Mouse (Mus musculus) hindbrain, embryonic 16.5 days (tissue): ENCODE results near the gene Dtx3. TPM values are rescaled to one million over a fixed set of nuclear protein-coding genes. Genes with fewer than 3 reads are reported as not detected.

ENCODE experiments used
- ATAC-seq: fragments of 200-750 bp; cut with Nextera tagmentation; 2 replicates; pipeline ENCODE4 v1.8.0; 2017; ENCODE audit warnings: moderate TSS enrichment, moderate library complexity
- H3K27ac ChIP-seq: fragments of 300-500 bp; sonication (generic); 2 replicates; pipeline ENCODE4 v1.5.1; 2014; ENCODE audit warnings: low read depth, mild to moderate bottlenecking, control low read depth, low read length, moderate library complexity
- H3K27me3 ChIP-seq: fragments of 300-500 bp; sonication (generic); replicated peaks from 2 replicates; pipeline ENCODE4 v1.6.1; 2014; ENCODE audit warnings: low read length; ENCODE audit not compliant: control insufficient read depth, insufficient read depth
- H3K36me3 ChIP-seq: fragments of 300-500 bp; sonication (generic); 2 replicates; pipeline ENCODE4 v1.6.1; 2014; ENCODE audit warnings: mild to moderate bottlenecking, low read length, moderate library complexity, mixed read lengths; ENCODE audit not compliant: control insufficient read depth, insufficient read depth
- H3K4me1 ChIP-seq: fragments of 300-500 bp; sonication (generic); 2 replicates; pipeline ENCODE4 v1.6.1; 2014; ENCODE audit warnings: low read depth, low read length; ENCODE audit not compliant: control insufficient read depth, insufficient read depth
- H3K4me2 ChIP-seq: fragments of 300-500 bp; sonication (generic); 2 replicates; pipeline ENCODE4 v1.6.1; 2014; ENCODE audit warnings: mild to moderate bottlenecking, low read length, control low read depth, moderate library complexity
- H3K4me3 ChIP-seq: fragments of 300-500 bp; sonication (generic); 2 replicates; pipeline ENCODE4 v1.5.1; 2014; ENCODE audit warnings: mild to moderate bottlenecking, low read length, control low read depth, moderate library complexity
- H3K9ac ChIP-seq: fragments of 300-500 bp; sonication (generic); 2 replicates; pipeline ENCODE4 v1.6.1; 2014; ENCODE audit warnings: low read depth, mild to moderate bottlenecking, control low read depth, low read length, moderate library complexity
- H3K9me3 ChIP-seq: fragments of 300-500 bp; sonication (generic); 2 replicates; pipeline ENCODE4 v1.6.1; 2014; ENCODE audit warnings: mild to moderate bottlenecking, low read length, moderate library complexity; ENCODE audit not compliant: control insufficient read depth
- WGBS: fragments of 180-500 bp; shearing (Covaris S2); extraction: QIAGEN DNeasy Blood & Tissue Kit; methylation state at CpG from one replicate; pipeline ENCODE4 v1.1.7; 2014; 5-methylcytosine and 5-hydroxymethylcytosine counted together
- polyA plus RNA-seq: library from polyadenylated mRNA; unstranded; fragments of >200 nt; fragmentation: Nextera tagmentation; extraction: Ambion mirVana; gene quantifications from 2 replicates; pipeline ENCODE4 v1.2.1, GENCODE M21; 2015

Dtx3 gene
- 213 and 233 TPM in 2 replicates for polyA plus RNA-seq

DNA sequence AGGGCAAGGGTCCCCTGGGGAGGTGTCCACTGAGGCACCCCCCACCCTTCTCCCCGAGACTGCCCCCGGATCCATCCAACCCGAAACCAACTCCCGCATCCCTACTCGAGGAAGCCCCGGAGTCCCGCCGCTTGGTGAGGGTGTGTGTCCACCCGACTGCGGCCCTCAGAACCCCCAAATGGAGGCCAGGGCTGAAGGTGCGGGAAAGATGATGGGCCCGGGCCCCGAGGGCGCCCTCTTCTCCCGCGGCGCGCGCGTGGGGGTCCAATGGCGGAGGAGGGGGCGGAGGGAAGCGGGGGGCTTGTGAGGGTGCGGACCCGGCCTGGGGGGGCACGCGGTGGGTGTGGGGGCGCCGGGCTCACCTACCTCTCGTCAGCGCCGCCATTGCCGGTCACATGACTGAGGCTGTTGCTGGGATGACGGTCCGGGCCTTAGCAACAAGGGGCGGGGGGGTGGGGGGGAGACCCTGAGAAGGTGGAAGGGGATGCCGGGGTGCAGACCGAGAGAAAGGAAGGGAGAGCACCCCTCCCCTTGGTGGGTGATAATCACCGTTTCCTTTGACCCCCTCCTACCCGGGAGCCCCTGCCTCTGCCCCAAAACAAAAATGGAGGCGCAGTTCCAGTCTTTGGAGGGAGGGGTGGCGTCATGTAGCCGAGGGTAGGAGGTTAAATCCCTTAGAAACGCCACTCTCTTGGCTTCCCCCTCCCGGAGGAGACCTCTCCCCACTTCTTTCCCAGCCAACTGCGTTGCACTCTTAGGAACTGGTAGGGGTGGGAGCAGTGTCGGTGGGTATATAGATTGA, at the start of gene Dtx3:
Gene Dtx3 (minus strand): TSS at position 401 of the 802 bp plus-strand sequence.
- Histone ChIP-seq H3K27ac (peak within 1 kb of the TSS; percentile 90), H3K4me3 (peak within 1 kb of the TSS; percentile 80), H3K4me1 (peaks cover 17% of the 10 kb centered on the region), H3K36me3 (peaks cover 32% of the 10 kb centered on the region), H3K9me3 (no peaks in the 10 kb centered on the region), H3K27me3 (no peaks in the 10 kb centered on the region), H3K4me2 (peak within 1 kb of the TSS; percentile 65), H3K9ac (peak within 1 kb of the TSS; percentile 94)
- WGBS, result under 1% methylated on average over 32 of the region's 47 CpGs
- peak; percentile 69 for ATAC-seq

- Histone ChIP-seq H3K27ac (no peak overlapping the region), H3K36me3 (peaks cover 70% of the 10 kb centered on the region), H3K27me3 (no peaks in the 10 kb centered on the region), H3K9me3 (no peaks in the 10 kb centered on the region), H3K4me2 (no peak overlapping the region), H3K4me3 (no peak overlapping the region), H3K4me1 (no peaks in the 10 kb centered on the region), H3K9ac (no peak overlapping the region)
- ATAC-seq, result no peak
- 71% methylated on average over 18 of the region's 18 CpGs for WGBS
These were observed 42.8 kb upstream of the Dtx3 start for GRCm38 (mm10) chr10:127238241-127238824.

DNA sequence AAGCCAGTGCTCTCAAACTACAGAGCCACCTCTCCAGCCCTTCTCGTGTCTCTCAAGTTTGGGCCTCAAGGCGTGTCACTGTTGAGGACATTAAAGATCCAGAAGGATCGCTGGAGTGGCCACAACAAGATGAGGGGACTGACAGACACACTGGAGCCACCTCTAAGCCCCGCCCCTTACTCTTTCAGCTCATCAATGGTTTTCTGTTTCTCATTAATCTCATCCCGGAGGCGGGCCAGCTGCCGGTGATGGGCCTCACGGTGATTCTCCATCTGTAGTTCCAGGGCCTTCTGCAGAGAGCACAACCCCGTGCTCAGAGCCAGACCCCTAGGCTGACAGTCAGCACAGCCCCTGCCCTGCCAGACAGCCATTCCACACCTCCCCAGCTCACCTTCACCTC, 41.0 kb upstream of the Dtx3 start:
- Histone ChIP-seq H3K27ac (no peak overlapping the region), H3K9me3 (no peaks in the 10 kb centered on the region), H3K4me1 (no peaks in the 10 kb centered on the region), H3K4me3 (no peak overlapping the region), H3K9ac (no peak overlapping the region), H3K27me3 (no peaks in the 10 kb centered on the region), H3K4me2 (no peak overlapping the region), H3K36me3 (peaks cover 63% of the 10 kb centered on the region)
- WGBS, result 52% methylated on average over 9 of the region's 9 CpGs
- ATAC-seq, result no peak

DNA sequence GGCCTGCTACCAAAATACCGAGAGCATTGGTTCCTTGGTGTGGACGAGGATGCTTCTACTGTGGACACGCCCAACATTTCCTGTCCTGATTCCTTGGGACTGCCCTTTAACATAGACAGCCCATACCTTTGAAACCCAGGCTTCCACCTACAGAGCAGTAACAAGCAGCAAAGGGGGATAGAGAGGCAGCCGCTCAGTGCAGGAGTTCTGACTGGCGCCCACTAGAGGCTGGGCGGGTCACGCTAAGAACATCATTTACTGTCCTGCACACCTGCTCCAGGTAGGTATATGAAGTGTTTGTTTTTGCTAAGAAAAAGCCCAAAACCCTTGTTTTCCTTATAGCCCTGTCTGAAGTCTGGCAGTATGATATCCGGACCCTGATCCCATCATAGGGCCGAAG, 37.6 kb upstream of the Dtx3 start:
- Histone ChIP-seq H3K36me3 (peaks cover 58% of the 10 kb centered on the region), H3K4me2 (no peak overlapping the region), H3K9me3 (no peaks in the 10 kb centered on the region), H3K27ac (no peak overlapping the region), H3K27me3 (no peaks in the 10 kb centered on the region), H3K4me3 (no peak overlapping the region), H3K4me1 (no peaks in the 10 kb centered on the region), H3K9ac (no peak overlapping the region)
- ATAC-seq, result no peak
- WGBS, result 80% methylated on average over 9 of the region's 9 CpGs

DNA sequence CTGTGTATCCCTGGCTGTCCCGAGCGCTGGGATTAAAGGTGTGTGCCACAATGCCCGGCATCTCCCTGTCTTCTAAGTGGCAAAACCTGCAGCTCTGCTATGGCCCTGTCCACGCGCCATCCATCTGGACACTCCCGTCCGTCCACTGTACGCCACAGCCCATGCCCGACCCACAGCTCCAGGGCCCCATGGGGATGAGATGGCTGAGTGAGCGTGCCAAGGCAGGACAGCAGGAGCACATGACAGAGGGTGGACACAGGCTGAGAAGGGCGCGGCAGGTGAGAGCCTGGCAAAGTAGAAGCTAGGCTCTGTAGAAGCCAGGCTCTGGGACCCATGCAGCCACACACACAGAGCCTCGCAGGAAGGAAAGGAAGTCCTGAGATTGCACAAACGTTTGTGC, 36.2 kb upstream of the Dtx3 start:
- 82% methylated on average over 14 of the region's 14 CpGs for WGBS
- H3K36me3 ChIP-seq, result peaks cover 56% of the 10 kb centered on the region
- no peaks in the 10 kb centered on the region for H3K4me1 ChIP-seq
- H3K9ac ChIP-seq, result no peak overlapping the region
- H3K4me3 ChIP-seq, result no peak overlapping the region
- no peaks in the 10 kb centered on the region for H3K27me3 ChIP-seq
- H3K27ac ChIP-seq, result no peak overlapping the region
- H3K4me2 ChIP-seq, result no peak overlapping the region
- no peaks in the 10 kb centered on the region for H3K9me3 ChIP-seq
- no peak for ATAC-seq

DNA sequence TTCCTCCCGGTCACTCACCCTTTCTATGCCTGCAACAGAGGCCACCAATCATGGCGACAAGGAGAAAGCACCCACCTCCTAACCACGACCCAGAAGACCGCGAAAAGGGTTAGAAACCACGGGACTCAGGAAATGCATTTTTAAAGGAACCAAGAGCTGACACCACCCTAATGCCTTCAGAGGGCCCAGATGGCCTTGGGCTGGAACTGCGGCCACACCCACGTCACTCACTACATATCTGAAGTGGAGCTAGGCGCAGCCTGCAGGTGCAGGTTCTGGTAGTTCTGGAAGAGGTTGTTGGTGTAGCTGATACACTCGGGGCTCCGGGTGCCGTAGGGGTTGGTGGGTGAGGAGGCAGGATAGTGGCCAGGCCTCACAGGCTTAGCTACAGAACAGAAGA, 35.2 kb upstream of the Dtx3 start:
- Histone ChIP-seq H3K27ac (no peak overlapping the region), H3K27me3 (no peaks in the 10 kb centered on the region), H3K4me1 (no peaks in the 10 kb centered on the region), H3K9me3 (no peaks in the 10 kb centered on the region), H3K36me3 (peaks cover 47% of the 10 kb centered on the region), H3K9ac (no peak overlapping the region), H3K4me2 (no peak overlapping the region), H3K4me3 (no peak overlapping the region)
- WGBS, result 92% methylated on average over 12 of the region's 12 CpGs
- no peak for ATAC-seq

- Histone ChIP-seq H3K4me1 (no peaks in the 10 kb centered on the region), H3K36me3 (peaks cover 45% of the 10 kb centered on the region), H3K4me3 (no peak overlapping the region), H3K9me3 (no peaks in the 10 kb centered on the region), H3K4me2 (no peak overlapping the region), H3K9ac (no peak overlapping the region), H3K27ac (no peak overlapping the region), H3K27me3 (no peaks in the 10 kb centered on the region)
- ATAC-seq, result peak; percentile 54
- 27% methylated on average over 4 of the region's 4 CpGs for WGBS
These were observed 33.4 kb upstream of the Dtx3 start for GRCm38 (mm10) chr10:127228897-127229296.

DNA sequence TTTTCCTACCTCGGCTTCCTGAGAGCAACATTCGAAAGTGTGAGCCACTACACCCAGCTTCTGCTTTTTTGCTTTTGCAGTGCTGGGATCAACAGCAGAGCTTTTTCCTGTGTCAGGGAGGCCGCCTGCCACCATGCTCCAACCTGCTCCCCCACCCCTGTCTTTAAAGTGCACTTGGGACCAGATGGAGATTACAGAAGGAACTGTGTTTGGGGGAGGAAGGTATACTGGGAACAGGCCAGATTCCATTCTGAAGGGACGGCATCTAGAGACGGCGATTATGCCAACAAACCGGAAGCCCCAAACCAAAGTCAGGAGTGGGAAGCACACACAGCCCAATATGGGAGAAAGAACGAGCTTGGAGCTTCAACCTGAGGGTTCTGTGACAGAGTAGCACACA, 31.6 kb upstream of the Dtx3 start:
- Histone ChIP-seq H3K9ac (no peak overlapping the region), H3K36me3 (peaks cover 35% of the 10 kb centered on the region), H3K27me3 (no peaks in the 10 kb centered on the region), H3K4me3 (no peak overlapping the region), H3K4me2 (no peak overlapping the region), H3K27ac (no peak overlapping the region), H3K4me1 (no peaks in the 10 kb centered on the region), H3K9me3 (no peaks in the 10 kb centered on the region)
- ATAC-seq, result no peak
- 89% methylated on average over 8 of the region's 8 CpGs for WGBS

DNA sequence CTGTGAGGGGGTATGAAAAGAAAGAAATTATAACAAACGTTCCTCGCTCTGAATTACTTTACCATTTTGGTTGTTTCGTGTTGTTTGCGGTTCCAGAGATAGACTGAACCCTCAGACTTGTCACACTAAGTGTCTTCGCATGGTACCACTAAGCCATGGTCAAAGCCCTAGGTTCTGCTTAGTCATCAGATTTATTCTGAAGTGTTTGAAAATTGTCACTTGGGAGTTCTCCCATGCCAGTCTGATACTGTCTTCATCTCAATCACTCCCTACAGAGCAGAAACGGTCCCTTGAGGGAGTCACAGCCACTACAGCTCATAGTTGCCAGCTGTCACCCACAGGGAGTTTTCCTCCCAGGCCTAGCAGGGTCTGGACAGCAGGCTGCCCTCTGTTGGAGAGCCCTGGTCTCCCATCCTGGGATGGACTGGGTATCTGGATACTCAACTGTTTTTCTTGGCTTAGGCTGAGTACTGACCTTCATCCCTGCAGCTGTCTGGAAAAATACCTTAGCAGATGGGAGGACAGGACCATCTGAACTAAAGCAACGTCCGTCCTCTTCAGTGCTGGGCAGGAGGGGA, 30.9 kb upstream of the Dtx3 start:
- Histone ChIP-seq H3K4me3 (no peak overlapping the region), H3K4me2 (no peak overlapping the region), H3K9ac (no peak overlapping the region), H3K4me1 (no peaks in the 10 kb centered on the region), H3K27me3 (no peaks in the 10 kb centered on the region), H3K27ac (no peak overlapping the region), H3K36me3 (peaks cover 32% of the 10 kb centered on the region), H3K9me3 (no peaks in the 10 kb centered on the region)
- 67% methylated on average over 8 of the region's 8 CpGs for WGBS
- ATAC-seq, result no peak
